Mouse (Mus musculus): ENCODE results near the gene Sf3b3.

The Sf3b3 gene

GRCm38 (mm10) chr8:110775721-110776120 is 70.9 kb downstream of the Sf3b3 start:
- DNase-seq (ENCODE audit: low read depth, low spot score) = no peak

GRCm38 (mm10) chr8:110775316-110775715 is 71.3 kb downstream of the Sf3b3 start:
- DNase-seq (ENCODE audit: low read depth, low spot score) = peak; percentile 21

- DNase-seq (ENCODE audit: low read depth, low spot score) = no peak
Observed at GRCm38 (mm10) chr8:110774725-110775124, 71.9 kb downstream of the Sf3b3 start.

GRCm38 (mm10) chr8:110774047-110774446 is 72.5 kb downstream of the Sf3b3 start:
- DNase-seq (ENCODE audit: low read depth, low spot score) = no peak

- DNase-seq (ENCODE audit: low read depth, low spot score) = no peak
Observed at GRCm38 (mm10) chr8:110772452-110772851, 74.1 kb downstream of the Sf3b3 start.

GRCm38 (mm10) chr8:110767261-110767660 is 79.3 kb downstream of the Sf3b3 start:
- no peak for DNase-seq (ENCODE audit: low read depth, low spot score)

- no peak for DNase-seq (ENCODE audit: low read depth, low spot score)
Observed at GRCm38 (mm10) chr8:110764671-110765070, 81.9 kb downstream of the Sf3b3 start.

GRCm38 (mm10) chr8:110761988-110762387 is 84.6 kb downstream of the Sf3b3 start:
- no peak for DNase-seq (ENCODE audit: low read depth, low spot score)

GRCm38 (mm10) chr8:110761185-110761584 is 85.4 kb downstream of the Sf3b3 start:
- DNase-seq (ENCODE audit: low read depth, low spot score) = no peak

GRCm38 (mm10) chr8:110760280-110760940 is 86.2 kb downstream of the Sf3b3 start:
- DNase-seq (ENCODE audit: low read depth, low spot score) = no peak
